Mouse (Mus musculus) yolk sac, embryonic 10.5 days (tissue): ENCODE data around the gene Frmd4b.

Experiments
- DNase-seq: peaks from one replicate; pipeline ENCODE4 v3.0.0-alpha.2; 2017; ENCODE audit warnings: low spot score

The Frmd4b gene

DNA sequence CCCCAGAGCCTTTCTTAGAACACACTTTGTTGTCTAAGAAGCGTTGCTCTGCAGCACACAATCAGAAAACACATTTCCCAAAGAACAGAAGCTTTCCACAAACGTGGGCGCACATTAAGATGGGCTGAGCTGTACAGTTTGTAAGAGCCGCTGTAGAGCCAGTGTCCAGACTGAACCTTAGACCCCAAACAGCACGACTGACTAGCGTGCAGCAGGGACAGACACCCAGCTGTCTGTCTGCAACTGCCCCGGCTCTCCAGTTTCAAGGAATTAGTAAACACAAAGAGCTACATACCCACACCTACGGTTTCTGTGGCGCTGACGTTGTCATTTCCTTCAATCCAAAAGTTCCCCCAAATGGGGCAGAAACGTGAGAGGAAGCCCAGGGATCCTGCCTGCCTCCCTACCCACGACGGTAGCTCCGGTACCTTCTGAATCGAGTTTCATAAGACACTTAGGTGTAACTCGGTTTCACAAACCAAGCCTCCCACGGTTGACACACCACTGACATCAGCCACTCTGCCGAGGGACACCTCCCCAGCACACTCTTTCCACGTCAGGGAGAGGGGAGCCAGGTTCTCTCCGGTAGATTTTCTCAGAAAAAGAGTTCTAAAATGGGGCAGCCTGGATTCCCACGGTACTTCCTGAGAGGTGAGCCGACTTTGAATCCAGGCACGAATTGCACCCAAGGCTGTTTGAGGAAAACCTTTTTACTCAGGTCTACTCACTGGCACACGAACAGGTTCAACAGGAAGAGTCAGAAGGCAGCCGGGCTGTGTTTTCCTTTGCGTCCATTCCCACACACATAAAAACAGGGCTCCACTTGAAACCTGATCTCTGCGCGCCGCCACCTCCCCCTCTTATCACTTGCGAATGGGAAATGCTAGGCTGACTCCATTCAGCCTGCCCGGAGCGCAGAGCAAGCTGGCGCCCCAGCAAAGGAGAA, 305.5 kb downstream of the Frmd4b start:
- DNase-seq = peak; percentile 77

DNA sequence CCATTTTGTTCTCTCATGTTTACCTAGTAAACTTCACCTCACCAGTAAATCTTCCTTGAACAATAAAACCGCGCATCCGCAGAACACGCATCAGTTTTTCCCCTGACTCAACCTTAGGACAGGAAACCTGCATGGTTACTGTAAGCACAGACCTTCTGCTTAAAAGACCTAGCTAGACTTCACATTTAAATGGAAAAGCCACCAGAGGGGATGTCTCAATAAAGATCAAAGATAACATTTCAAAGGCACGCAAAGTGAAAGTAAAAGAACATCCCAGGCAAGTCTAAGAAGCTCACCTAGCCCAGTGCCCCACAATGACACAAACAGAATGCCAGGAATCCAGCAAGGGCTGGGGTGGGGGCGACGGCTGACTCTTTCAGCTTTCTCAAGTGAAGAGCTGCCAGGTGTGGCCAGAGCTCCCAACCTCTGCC, 306.4 kb downstream of the Frmd4b start:
- DNase-seq = peak; percentile 40

DNA sequence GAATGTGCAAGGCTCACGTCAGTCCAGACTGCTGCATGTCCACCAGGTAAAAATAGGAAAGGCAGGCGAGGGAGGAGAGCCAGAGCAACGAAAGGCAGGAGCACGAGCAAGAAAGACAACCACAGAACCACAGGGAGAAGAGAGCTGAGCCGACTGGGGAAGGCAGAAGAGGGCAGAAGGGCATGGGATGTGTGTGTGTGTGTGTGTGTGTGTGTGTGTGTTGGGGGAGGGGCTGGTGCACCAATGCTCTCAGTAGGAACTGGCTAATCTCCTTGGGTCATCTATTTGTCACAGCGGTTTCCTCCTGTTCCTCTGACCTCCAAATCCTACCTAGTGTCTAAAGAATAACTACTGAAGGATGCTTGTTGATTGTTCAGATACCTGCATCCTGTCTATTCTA, 308.2 kb downstream of the Frmd4b start:
- peak; percentile 79 for DNase-seq

DNA sequence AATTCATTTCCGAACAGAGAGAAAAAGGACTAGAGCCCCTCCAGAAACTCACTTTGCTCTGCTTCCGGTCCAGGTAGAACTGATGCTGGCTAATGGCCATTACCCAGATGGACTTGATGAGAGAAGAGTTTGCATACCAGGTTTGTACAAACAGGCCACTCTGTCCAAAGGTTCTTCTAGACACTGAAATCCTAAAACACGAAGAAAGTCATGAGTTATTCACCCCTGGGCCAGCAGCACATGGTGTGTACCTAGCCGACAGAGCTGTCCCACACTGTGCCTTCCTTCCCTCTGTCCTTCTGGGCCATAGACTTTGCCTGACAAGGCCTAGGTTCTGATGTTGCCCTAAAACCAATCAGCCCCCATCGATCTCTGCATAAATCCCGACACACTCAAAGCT, 308.8 kb downstream of the Frmd4b start:
- DNase-seq = peak; percentile 42

DNA sequence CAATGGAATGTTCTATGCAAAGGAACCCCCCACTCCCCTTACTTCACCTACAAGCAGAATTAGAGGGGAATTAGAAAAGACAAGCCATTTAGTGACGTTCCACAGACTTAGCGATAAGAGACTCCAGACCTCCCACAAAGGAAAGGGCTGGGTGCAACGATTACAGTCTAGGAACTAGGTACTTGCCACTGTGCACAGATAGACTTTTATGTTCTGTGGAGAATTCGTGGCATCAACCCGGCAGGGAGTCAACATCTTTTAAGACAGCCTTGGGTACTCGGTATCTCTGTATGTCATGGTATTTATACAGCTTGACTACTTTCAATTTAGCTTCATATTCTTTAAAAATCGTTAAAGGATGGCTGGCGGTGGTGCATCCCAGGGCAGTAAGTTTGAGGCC, 310.1 kb downstream of the Frmd4b start:
- no peak for DNase-seq

DNA sequence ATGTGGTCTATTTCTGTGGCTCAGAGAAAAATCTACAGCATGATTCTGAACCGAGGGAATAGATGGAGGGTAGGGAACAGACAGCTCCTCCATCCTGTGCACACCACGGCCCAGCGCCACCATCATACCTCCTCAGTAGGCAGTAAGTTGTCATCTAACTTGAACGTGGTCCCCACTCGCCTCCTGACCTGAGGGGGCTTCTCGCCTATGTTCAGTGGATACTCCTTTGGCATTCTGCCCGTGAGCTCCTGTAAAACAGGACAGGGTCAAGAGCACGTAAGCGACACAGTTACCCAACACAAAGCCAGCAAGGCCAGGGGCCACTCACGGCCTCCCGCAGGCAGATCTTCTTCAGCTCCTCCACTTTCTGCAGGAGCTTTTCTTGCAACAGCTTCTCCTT, 311.0 kb downstream of the Frmd4b start:
- no peak for DNase-seq

DNA sequence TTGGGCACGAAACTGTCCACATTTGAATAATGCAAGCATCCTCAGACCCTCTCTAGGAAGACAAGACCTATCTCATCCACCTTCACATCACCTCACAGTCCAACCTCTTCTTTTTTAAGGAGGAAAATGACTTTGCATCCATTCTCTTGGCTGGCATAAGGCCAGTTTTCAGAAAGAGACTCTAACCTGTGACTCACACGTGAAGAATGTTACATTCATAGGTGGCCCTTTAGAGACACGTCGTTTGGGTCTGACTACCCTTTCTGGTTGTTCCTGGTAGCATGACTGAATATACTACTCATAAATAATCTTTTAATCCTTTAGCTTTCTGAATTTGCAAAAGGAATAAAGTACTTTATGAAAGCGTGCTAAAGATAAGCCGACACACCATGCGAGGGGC, 311.9 kb downstream of the Frmd4b start:
- no peak for DNase-seq

DNA sequence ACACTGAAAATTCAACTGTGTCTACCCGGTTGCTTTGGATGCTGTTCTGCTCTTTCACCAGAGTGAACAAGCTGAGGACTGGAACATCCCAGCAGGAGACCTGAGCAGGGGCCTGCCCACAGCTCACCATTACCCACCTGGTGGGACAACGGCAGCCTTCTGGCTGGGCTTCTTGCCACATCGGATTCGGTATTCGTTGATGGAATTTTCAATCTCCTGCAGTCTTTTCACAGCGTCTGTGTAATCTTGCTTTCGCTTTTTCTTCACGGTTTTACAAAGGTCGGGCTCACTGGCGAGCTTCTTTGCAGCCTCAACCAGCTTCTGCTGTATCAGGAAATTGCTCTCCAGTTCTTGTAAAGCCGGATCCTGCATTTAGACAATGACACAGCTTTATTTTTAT, 312.3 kb downstream of the Frmd4b start:
- no peak for DNase-seq

DNA sequence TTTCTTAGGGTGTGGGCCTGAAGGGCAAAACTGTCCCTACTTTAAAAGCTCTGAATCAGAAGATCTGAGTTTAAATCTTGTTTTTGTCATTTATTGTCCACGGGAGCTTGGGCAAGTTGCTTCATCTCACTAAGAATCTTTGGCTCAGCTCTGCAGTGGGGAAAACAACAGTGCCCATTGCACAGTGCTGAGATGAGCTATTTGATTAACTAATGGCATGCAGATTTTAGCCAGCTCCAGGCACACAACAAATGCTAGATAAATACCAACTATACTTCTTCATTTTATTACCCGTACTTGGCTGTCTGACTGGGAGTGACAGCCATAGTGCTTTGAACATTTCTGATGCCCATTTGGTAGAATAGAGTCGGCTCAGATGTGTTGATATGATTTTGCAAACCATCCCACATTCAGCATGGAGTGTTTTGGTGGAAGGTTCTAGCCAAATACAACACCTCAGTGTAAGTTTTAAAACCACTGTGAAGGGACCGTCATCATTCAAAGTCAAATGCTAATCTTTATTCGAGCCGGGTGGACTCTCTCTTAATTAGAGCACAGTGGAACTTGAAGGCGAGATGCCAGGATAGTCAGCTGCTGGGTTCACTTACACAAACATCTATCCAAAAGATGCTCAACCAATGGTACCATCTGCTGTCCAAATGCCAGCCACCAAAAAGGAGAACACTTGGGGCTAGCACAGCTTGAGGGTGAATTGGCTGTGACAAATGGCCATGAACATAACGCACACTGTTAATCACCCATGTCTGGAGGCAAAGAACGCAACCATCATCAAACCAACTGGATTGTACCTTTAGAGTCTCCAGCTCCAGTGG, 313.8 kb downstream of the Frmd4b start:
- no peak for DNase-seq

DNA sequence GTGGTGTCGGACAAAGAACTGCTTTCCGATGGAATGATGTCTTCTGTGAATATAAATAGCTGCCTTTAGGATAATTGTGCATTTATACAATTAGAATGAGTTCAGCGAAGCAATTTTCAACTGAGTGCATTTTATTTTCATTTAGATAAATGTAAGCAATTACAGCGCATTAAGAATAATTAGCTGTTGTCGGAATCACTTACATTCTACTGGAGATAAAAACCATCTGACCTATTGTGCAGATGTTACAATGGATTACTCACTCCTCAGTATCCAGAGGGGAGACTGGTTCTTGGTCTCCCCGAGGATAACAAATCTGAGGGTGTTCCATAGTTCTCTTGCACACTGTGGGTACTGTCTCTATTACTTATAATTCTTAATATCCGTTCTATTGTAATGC, 315.0 kb downstream of the Frmd4b start:
- DNase-seq = no peak

DNA sequence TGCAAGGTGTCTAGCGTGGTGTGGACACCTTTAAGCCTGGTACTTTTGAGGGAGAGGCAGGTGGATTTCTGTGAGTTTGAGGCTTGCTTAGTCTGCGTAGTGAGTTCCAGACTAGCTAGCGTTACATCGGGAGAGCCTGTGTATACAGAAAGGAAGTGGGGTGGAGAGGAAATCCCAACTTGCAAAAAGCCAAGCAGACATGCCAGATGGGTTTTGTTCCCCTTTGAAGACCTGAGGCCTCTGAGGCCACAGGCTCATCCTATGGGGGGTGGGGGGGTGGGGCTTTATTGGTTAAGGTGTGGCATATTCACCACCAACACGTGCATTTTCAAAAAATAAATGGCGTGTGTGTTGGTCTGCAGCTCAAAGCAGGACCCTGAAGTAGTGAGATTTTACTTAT, 316.7 kb downstream of the Frmd4b start:
- DNase-seq = no peak

DNA sequence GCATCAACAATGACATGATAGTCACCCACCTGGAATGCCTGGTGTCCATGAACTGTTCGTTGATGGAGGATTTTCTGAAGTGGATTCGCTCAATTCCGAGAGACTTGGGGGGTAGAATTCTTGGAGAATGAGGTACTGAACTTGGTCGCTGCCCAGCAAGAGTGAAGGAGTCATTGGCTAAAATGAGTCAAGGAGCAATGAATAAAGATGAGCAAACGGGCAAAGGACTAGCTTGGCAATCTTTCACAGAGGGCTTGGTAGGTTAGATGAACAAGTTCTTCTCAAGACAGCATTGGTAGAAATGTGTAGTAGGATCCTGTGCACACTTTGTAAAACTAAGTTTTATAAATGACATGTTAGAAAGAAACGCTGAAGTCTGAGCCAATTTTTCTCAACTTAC, 317.2 kb downstream of the Frmd4b start:
- no peak for DNase-seq

DNA sequence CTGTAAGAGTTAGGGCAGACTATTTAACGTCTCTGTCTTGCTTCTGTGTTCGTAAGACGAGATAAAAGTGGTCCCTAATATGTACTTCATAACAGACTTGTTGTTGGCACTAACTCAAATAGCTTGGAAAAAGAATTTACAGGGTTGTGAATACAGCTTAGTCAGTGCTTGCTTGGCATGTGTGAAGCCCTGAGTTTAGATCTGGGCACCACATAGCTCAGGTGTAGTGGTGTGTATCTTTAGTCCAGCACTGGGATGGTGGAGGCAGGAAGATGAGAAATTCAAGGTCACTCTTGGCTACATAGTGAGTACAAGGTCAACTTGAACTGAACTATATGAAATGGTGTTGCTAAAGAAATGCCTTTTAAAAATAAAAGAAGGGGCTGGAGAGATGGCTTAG, 320.2 kb downstream of the Frmd4b start:
- no peak for DNase-seq

DNA sequence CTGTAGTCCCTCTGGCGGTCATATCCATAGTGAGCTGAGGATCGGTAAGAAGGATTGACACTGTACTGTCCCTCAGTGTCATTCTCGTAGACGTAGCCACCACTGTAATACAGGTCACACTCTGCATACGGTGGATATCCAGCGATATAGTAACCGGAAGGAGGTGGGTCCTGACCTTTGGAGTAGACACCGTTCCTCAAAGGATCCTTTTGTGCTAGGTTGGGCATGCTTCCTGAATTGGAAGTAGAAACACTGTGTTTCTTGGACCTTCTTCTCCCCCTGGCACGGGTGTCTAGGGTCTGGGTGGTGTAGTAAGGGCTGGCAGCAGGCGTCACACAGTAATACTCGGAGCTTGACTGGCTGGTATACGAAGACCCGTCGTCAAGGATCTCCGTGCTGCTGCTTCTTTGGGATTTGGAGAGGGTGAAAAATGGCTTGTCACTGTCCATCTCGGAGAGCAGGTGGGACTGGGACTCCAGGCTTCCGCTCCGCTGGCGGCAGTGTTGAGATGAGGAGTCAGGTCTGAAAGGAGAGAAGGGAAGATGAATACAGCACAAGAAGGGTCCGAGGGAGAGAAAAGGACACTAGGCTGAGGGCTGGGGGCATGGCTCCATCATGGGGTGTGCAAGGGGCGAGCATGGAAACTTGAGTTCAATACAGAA, 321.3 kb downstream of the Frmd4b start:
- no peak for DNase-seq

DNA sequence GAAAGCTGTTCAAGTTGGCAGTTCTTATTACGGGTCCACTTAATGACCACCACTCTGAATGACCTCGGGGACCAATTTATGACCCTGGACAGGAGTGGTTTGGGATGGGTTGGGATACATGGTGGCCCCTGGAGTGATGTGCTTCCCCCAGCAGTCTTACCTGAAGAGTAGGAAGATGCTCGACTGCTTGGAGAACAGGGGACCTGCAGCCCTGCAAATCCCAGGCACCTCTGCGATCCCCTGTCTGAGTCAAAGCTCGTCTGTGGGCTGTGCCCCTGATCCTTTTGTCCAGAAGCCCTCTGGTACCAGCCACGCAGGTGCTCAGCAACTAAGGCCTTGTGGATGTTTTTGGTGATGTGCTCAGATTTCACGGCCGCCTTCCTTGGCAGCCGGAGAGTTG, 321.9 kb downstream of the Frmd4b start:
- DNase-seq = no peak

DNA sequence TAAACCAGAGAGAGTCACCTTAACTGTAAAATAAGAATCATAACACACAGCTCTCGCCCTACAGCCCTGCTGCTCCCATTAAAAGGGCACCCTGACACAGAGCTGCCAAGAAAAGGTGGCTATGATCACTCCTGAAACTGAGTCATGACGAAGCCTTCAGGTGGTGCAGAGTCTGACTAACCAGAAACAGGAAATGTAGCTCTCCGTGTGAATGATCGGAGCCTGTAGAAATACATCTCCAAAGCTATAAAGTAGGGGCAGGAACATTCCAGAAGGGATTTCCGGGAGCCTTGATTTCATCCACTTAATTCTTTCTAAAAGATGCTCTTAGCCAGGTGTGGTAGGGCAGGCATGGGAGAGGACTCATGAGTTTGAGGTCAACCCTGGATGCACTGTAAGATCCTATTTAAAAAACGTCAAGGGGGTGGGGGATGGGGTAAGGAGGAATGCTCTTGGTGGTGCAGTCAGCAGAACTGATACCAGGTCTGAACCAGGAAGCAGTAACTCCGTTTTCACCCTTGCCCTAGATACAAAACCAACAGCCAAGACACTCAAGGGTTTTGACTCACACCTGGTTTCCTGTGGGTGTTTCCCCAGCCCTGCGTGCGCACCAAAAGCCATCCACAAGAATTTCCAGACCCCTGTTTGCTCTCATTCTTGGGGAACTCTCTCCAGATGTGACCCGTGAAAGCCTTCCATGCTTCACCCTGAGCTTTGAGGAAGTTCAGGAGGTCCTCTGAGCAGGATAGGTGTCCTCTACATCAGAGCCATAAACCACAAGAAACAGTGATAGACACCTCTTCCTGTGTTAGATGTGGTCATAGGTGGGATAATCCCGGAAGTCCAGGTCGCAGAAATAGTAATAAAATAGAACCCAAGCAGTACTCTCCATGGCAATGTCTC, 323.4 kb downstream of the Frmd4b start:
- DNase-seq = no peak

DNA sequence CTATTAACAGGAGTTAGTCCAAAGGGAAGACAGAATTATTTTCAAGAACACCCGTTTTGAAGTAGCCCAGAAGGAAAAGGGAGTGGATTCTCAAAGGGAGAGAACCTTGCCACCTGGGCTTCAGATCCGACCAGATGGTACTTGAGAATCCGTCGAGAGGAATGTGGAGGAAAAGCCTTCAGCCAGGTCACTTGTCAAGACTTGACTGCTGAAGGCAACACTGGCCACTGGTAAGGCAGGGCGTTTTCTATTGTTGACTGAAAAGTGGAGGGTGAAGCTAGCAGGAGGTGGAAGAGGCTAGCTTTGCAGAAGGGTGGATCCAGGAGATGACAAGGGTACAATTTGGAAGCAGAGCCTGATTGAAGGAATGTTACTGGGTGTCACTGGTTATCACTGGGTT, 324.4 kb downstream of the Frmd4b start:
- DNase-seq = no peak

DNA sequence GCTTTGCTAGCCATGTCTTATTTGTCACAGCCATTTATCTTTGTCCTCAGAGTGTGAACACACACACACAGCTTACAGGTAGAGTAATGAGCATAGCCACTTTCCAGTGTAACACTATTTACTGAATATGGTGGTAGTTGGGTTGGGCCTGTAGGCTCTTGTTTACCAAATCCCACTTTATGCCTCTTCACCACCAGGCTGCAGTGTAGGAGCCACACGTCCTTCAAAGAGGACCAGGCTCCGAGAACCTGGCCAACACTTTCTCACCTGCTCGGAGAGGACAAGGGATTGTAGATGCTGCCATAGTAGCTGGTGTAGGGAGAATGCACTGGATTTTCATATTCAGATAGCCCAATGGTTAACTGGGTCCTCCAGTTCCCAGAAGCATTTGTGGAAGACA, 325.2 kb downstream of the Frmd4b start:
- no peak for DNase-seq

DNA sequence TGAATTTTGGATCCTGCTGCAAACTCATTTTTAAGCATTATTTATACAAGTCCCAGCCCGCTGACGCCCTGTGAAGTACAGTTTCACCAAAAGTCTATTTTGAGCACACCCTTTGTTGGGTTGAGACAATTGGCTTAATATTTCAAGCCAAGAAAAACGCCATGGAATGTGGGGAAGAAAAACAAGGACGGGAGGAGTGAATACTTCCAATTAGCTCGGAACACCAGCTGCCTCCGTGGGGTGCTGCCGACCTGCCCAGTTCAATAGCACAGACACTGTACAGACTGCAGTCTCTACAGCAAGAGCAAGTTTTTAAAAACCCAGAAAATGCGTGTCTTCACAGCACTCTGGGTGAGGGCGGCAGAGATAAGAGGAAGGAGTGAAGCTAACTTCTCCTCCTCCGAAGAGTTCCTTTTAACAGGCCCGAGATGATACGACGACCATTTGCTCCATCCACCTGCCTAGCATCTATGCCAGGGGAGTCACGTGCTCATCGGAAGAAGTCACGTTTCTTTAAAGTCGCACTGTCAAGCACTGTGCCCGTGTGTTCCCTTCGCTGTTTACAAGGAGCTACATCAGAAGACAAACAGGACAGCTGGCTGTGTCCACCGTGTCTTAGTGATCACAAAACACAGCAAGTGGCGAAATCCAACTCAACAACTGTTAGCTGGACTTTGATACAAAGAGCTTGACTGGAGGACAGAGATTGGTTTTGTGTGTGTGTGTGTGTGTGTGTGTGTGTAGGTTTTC, 326.0 kb downstream of the Frmd4b start:
- DNase-seq = no peak

DNA sequence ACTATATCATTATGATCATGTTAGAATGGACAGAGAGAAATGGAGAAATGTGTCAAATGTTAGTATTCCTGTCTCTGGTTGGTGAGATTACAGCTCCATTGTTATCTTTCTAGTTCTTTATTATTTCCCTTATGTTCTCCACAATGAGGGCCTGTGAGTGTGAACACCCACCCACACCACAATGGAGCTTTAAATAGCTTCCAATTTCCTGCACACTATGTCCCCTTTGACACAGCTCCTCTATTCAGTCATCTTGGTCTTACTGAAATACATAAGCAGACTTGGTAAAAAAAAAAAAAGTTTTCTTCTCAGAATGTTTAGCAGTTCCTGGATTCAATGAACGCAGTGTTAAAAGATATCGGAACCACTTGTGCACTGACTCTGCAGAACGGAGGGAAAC, 326.7 kb downstream of the Frmd4b start:
- no peak for DNase-seq

DNA sequence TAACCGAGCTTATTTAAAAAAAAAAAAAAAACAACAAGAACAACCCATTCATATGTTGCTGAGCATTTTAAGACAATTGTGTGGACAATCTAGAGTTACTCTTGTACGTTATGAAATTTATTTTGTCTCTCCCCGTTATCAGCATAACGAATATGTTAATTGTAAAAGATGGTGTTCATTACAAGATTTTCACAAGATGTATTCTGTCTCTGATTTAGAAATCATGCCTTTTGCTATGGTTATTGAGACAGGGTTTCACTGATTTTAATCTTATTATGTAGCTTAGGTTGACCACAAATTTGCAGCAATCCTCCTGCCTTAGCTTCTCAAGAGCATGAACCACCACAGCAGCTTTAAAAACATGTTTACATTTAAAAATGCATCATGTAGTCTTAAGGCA, 327.5 kb downstream of the Frmd4b start:
- no peak for DNase-seq
